Mouse (Mus musculus) stomach, postnatal 0 days (tissue): Measurements from ENCODE around the gene Lrrc9. TPM values are rescaled to one million over a fixed set of nuclear protein-coding genes. Genes with fewer than 3 reads are reported as not detected.

Experiments
- ATAC-seq: fragments of 200-750 bp; cut with Nextera tagmentation; 2 replicates; pipeline ENCODE4 v1.8.0; 2017; ENCODE audit not compliant: low FRiP score, low TSS enrichment
- DNase-seq: peaks from one replicate; pipeline ENCODE4 v3.0.0-alpha.2; 2016; ENCODE audit warnings: low spot score
- H3K27ac ChIP-seq: fragments of 300-500 bp; sonication (generic); replicated peaks from 2 replicates; pipeline ENCODE4 v1.5.1; 2014; ENCODE audit warnings: mild to moderate bottlenecking, control low read depth
- H3K27me3 ChIP-seq: fragments of 300-500 bp; sonication (generic); 2 replicates; pipeline ENCODE4 v1.6.1; 2014; ENCODE audit warnings: low read length; ENCODE audit not compliant: control insufficient read depth, insufficient read depth
- H3K36me3 ChIP-seq: fragments of 300-500 bp; sonication (generic); 2 replicates; pipeline ENCODE4 v1.6.1; 2014; ENCODE audit warnings: low read length, mixed read lengths; ENCODE audit not compliant: control insufficient read depth, insufficient read depth
- H3K4me1 ChIP-seq: fragments of 300-500 bp; sonication (generic); replicated peaks from 2 replicates; pipeline ENCODE4 v1.6.1; 2014; ENCODE audit warnings: antibody characterized with exemption; ENCODE audit not compliant: control insufficient read depth, insufficient read depth
- H3K4me2 ChIP-seq: fragments of 300-500 bp; sonication (generic); replicated peaks from 2 replicates; pipeline ENCODE4 v1.6.1; 2014; ENCODE audit warnings: low read depth, mild to moderate bottlenecking, control low read depth, moderate library complexity
- H3K4me3 ChIP-seq: fragments of 300-500 bp; sonication (generic); 2 replicates; pipeline ENCODE4 v1.5.1; 2014; ENCODE audit warnings: low read depth, low read length, control low read depth
- H3K9ac ChIP-seq: fragments of 300-500 bp; sonication (generic); 2 replicates; pipeline ENCODE4 v1.6.1; 2014; ENCODE audit warnings: mild to moderate bottlenecking, low read length, control low read depth, mixed read lengths
- H3K9me3 ChIP-seq: fragments of 300-500 bp; sonication (generic); 2 replicates; pipeline ENCODE4 v1.6.1; 2016; ENCODE audit warnings: low read length; ENCODE audit not compliant: control insufficient read depth
- CTCF ChIP-seq: IDR thresholded peaks from 2 replicates; pipeline ENCODE4 v1.5.1; 2016; ENCODE audit warnings: antibody characterized with exemption, low read depth, mild to moderate bottlenecking, moderate library complexity
- EP300 ChIP-seq: optimal IDR thresholded peaks from 2 replicates; pipeline ENCODE3; 2016; ENCODE audit warnings: antibody characterized with exemption
- WGBS: fragments of 180-500 bp; shearing (Covaris S2); extraction: QIAGEN DNeasy Blood & Tissue Kit; methylation state at CpG from one replicate; pipeline ENCODE4 v1.1.7; 2014; 5-methylcytosine and 5-hydroxymethylcytosine counted together
- polyA plus RNA-seq: library from polyadenylated mRNA; unstranded; fragments of >200 nt; fragmentation: Nextera tagmentation; extraction: Ambion mirVana; gene quantifications from 2 replicates; pipeline ENCODE4 v1.2.1, GENCODE M21; 2015

Lrrc9 gene
- polyA plus RNA-seq, 1 experiment from 2014 or later, result 0.04 TPM

DNA sequence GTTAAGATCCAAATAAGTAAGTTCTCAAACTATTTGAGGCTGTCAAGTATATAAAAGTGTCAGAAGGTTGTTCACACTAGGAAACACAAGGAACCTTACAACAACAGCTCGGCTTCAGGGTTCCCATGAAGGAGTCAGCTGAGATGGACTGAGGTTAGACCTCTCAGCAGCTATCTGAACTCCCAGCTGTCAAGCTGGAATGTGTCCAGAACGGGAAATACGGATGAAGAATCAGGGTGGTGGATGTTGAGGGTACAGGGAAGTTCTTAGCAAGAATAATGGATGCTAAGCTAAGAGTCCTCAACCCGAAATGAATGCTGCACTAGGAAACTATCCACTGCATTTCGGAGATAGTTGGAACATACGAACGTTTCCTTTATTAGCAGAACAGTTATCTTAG lies 90.6 kb downstream of the Lrrc9 start:
- no peak overlapping the region for H3K4me2 ChIP-seq
- H3K36me3 ChIP-seq, result no peaks in the 10 kb centered on the region
- no peak for ATAC-seq
- H3K9ac ChIP-seq, result no peak overlapping the region
- TF ChIP-seq CTCF, result no peak
- no peak for TF ChIP-seq EP300
- no peak for DNase-seq
- H3K27me3 ChIP-seq, result no peaks in the 10 kb centered on the region
- no peaks in the 10 kb centered on the region for H3K9me3 ChIP-seq
- 67% methylated on average over 7 of the region's 7 CpGs for WGBS
- no peak overlapping the region for H3K4me3 ChIP-seq
- H3K27ac ChIP-seq, result no peak overlapping the region
- no peaks in the 10 kb centered on the region for H3K4me1 ChIP-seq

DNA sequence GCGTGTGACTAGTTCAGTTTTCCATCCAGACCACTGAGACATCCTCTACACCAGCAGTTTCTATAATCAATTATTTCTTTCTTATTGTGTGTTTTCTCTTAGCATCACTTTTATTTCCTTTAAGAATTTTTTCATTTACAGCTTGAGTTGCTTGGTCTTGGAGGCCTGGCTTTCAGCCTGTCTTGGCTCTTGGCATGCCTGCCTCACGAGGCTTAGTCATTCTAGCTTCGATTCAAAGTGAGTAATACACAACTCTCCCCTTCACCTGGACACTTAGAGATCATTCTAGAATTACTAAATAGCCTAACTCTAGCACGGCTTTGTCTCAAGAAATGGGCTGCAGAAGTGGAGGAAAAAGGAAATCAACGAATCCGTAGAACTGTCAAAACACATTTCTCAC lies 92.3 kb downstream of the Lrrc9 start:
- H3K4me3 ChIP-seq, result no peak overlapping the region
- no peak overlapping the region for H3K4me2 ChIP-seq
- no peaks in the 10 kb centered on the region for H3K27me3 ChIP-seq
- no peak overlapping the region for H3K27ac ChIP-seq
- 76% methylated on average over 6 of the region's 6 CpGs for WGBS
- H3K4me1 ChIP-seq, result no peaks in the 10 kb centered on the region
- no peak overlapping the region for H3K9ac ChIP-seq
- ATAC-seq (no peak), DNase-seq (no peak)
- no peaks in the 10 kb centered on the region for H3K36me3 ChIP-seq
- H3K9me3 ChIP-seq, result no peaks in the 10 kb centered on the region
- TF ChIP-seq EP300 (no peak), CTCF (no peak)

DNA sequence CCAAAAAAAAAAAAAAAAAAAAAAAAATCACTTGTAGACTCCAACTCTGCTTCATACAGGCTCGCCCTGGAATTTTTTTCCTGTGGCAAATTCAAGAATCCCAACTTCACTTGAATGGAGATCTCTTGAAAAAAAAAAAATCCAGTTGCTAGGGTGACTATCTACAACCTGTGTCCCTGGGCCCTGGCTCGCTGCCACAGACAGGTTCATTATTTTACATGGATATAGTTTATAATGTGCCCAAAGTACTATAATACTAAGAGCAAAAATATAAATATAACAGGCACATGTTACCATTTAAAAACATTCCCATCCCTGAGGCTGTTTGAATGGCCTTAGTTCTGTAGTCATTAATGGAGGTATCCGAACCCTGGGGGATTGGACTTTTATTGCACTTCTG lies 93.9 kb downstream of the Lrrc9 start:
- TF ChIP-seq CTCF (no peak), EP300 (no peak)
- H3K4me2 ChIP-seq, result peak overlapping the region; percentile 78
- no peak overlapping the region for H3K9ac ChIP-seq
- H3K27me3 ChIP-seq, result no peaks in the 10 kb centered on the region
- no peaks in the 10 kb centered on the region for H3K4me1 ChIP-seq
- no peaks in the 10 kb centered on the region for H3K9me3 ChIP-seq
- no peaks in the 10 kb centered on the region for H3K36me3 ChIP-seq
- no peak overlapping the region for H3K27ac ChIP-seq
- WGBS, result 43% methylated on average over 3 of the region's 3 CpGs
- H3K4me3 ChIP-seq, result peak overlapping the region; percentile 65
- DNase-seq, result no peak
- no peak for ATAC-seq

DNA sequence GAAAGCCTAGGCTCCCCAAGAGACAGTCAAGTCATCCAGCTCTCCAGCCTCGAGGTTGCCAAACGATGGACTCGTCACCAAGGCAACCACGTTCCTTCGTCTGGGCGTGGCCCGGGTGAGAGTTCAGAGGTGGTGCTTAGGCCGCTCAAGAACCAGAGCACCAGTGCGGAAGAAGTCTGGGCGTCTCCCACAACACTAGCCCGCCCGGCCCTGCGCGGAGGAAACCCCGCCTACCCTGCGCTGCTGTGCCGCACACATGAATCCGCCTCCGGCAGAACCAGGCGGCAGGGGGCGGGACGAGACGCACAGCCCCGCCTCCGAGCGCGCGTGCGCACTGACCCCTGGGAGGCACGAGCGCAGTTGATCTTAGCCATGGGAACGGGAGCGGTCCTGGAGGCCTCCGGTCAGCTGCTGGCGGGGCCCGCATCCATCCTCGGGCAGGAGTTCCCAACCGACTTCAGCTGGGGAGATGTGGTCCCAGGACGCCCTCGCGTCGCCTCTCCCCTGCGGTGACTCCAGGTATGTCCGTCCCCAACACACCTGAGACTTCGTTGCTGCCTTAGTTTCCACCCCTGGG lies 94.4 kb downstream of the Lrrc9 start, which contains the start of gene Pcnx4:
Gene Pcnx4 (plus strand): TSS at position 363 of the 577 bp plus-strand sequence.
- peak within 1 kb of the TSS; percentile 67 for H3K9ac ChIP-seq
- peak within 1 kb of the TSS; percentile 65 for H3K4me3 ChIP-seq
- 0% methylated on average over 45 of the region's 45 CpGs for WGBS
- no peaks in the 10 kb centered on the region for H3K36me3 ChIP-seq
- DNase-seq (peak; percentile 99), ATAC-seq (peak; percentile 100)
- H3K27ac ChIP-seq, result peak within 1 kb of the TSS; percentile 56; the same call in 1 of the 2 replicates
- peak; percentile 66 for TF ChIP-seq CTCF
- no peak for TF ChIP-seq EP300
- H3K4me2 ChIP-seq, result peak within 1 kb of the TSS; percentile 78
- no peaks in the 10 kb centered on the region for H3K9me3 ChIP-seq
- H3K4me1 ChIP-seq, result no peaks in the 10 kb centered on the region
- H3K27me3 ChIP-seq, result no peaks in the 10 kb centered on the region

DNA sequence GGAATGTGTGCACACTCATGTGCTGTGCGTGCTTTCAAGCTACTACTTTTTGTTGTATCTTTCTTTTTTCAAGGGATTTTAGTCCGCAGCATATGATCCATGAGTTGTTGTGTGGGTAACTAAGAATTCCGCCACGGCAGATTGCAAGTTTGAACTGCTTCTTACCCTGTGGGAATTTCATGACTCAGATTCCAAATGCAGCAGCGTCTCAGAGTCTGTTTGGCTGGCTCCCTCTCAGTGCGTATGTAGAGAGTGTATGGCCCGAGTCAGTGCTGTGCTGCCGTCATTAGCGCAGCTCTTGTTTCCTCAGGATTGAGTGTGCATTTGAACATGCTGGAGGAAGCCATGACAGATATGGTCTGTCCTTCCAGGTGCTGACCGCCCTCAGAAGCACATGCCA lies 96.9 kb downstream of the Lrrc9 start:
- Histone ChIP-seq H3K27me3 (no peaks in the 10 kb centered on the region), H3K36me3 (0 out of 2 replicates have a peak, but pooled peaks cover 3% of the 10 kb centered on the region), H3K27ac (no peak overlapping the region), H3K4me2 (no peak overlapping the region), H3K4me3 (no peak overlapping the region), H3K9me3 (no peaks in the 10 kb centered on the region), H3K9ac (no peak overlapping the region), H3K4me1 (no peaks in the 10 kb centered on the region)
- WGBS, result 78% methylated on average over 10 of the region's 10 CpGs
- ATAC-seq (no peak), DNase-seq (no peak)
- TF ChIP-seq CTCF (no peak), EP300 (no peak)

DNA sequence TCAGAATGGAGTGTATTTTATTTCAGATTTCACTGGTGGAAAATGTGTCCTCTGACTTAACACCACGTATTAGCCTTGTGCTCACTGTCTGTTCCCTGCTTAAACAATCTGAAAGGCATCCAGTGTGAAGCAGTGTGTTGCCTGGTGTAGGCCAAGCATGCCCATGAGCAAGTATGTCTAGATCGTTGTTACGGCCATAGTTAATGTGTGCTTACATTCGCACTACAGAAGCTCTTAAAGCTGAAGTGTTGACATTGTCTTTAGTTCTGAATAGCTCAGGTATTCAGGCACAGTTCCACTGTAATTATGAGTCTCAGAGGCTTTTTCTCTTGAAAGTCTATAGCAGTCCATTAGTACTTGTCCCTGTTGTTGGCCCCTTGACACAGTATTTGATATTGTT lies 112.7 kb downstream of the Lrrc9 start:
- Histone ChIP-seq H3K4me3 (no peak overlapping the region), H3K36me3 (no peaks in the 10 kb centered on the region), H3K9ac (no peak overlapping the region), H3K4me2 (no peak overlapping the region), H3K27ac (no peak overlapping the region), H3K4me1 (no peaks in the 10 kb centered on the region), H3K9me3 (no peaks in the 10 kb centered on the region), H3K27me3 (no peaks in the 10 kb centered on the region)
- no peak for DNase-seq
- 59% methylated on average over 4 of the region's 4 CpGs for WGBS
- TF ChIP-seq CTCF, result no peak
- ATAC-seq, result no peak
